Mouse (Mus musculus) heart, adult 2 months (tissue): Measurements from ENCODE around the gene Tmem181a. TPM values are rescaled to one million over a fixed set of nuclear protein-coding genes. Genes with fewer than 3 reads are reported as not detected.
"Not testable (repeated sequence)": the region's sequence is repeated elsewhere in the genome, so short reads cannot be mapped to it uniquely, and the experiment has no call there.

ENCODE experiments used
- DNase-seq, 2 experiments: peaks; one replicate each; pipeline ENCODE4 v3.0.0; 2021
- H3K27ac ChIP-seq: fragments of 200-600 bp; 2 replicates; pipeline ENCODE4 v1.8.1; 2022
- H3K27me3 ChIP-seq: fragments of 200-500 bp; 2 replicates; pipeline ENCODE4 v1.6.1; 2012; ENCODE audit warnings: mild to moderate bottlenecking, low read length, inconsistent platforms, mixed read lengths; ENCODE audit not compliant: control insufficient read depth, insufficient read depth
- H3K36me3 ChIP-seq: fragments of 200-500 bp; 2 replicates; pipeline ENCODE4 v1.6.1; 2012; ENCODE audit warnings: low read length, inconsistent platforms; ENCODE audit not compliant: control insufficient read depth, insufficient read depth
- H3K4me1 ChIP-seq: fragments of 200-500 bp; 2 replicates; pipeline ENCODE4 v1.6.1; 2011; ENCODE audit warnings: low read length; ENCODE audit not compliant: control insufficient read depth, insufficient read depth
- H3K4me3 ChIP-seq: fragments of 200-600 bp; 2 replicates; pipeline ENCODE4 v1.8.1; 2022
- H3K79me2 ChIP-seq: fragments of 200-500 bp; replicated peaks from 2 replicates; pipeline ENCODE4 v1.6.1; 2012; ENCODE audit warnings: mild to moderate bottlenecking, inconsistent platforms, low read length, moderate library complexity, mixed read lengths; ENCODE audit not compliant: control insufficient read depth, insufficient read depth
- H3K9ac ChIP-seq: fragments of 200-500 bp; 2 replicates; pipeline ENCODE4 v1.6.1; 2012; ENCODE audit warnings: low read depth, mild to moderate bottlenecking, control low read depth, inconsistent platforms, low read length, mixed read lengths
- WGBS: fragments of 180-500 bp; shearing (Covaris S2); methylation state at CpG from one replicate; pipeline ENCODE4 v1.1.7; 2018; 5-methylcytosine and 5-hydroxymethylcytosine counted together
- intact Hi-C: fragments of 180-260 bp; cut with DNase I; formaldehyde crosslinking; loops from one replicate; pipeline ENCODE4 v1.15.1; 2025
- polyA plus RNA-seq: library from polyadenylated mRNA; depleted of rRNA; stranded (reverse); fragments of >200 nt; gene quantifications from 2 replicates; pipeline ENCODE4 v1.2.3, GENCODE M21; 2012
- total RNA-seq, 2 experiments: library from RNA; stranded (reverse); gene quantifications; 2 replicates each; pipeline ENCODE4 v1.2.3; 2021

The Tmem181a gene
- total and polyA plus RNA-seq, 3 experiments = 7.0 to 10.2 (median 8.1) TPM

GRCm38 (mm10) chr17:6297060-6297795 is 40.6 kb downstream of the Tmem181a start:
- H3K9ac ChIP-seq, H3K79me2 ChIP-seq, intact Hi-C loops, H3K27ac ChIP-seq, DNase-seq, H3K36me3 ChIP-seq, H3K4me1 ChIP-seq, H3K27me3 ChIP-seq, H3K4me3 ChIP-seq: not testable (repeated sequence)
- WGBS = 89% methylated on average over 9 of the region's 15 CpGs

DNA sequence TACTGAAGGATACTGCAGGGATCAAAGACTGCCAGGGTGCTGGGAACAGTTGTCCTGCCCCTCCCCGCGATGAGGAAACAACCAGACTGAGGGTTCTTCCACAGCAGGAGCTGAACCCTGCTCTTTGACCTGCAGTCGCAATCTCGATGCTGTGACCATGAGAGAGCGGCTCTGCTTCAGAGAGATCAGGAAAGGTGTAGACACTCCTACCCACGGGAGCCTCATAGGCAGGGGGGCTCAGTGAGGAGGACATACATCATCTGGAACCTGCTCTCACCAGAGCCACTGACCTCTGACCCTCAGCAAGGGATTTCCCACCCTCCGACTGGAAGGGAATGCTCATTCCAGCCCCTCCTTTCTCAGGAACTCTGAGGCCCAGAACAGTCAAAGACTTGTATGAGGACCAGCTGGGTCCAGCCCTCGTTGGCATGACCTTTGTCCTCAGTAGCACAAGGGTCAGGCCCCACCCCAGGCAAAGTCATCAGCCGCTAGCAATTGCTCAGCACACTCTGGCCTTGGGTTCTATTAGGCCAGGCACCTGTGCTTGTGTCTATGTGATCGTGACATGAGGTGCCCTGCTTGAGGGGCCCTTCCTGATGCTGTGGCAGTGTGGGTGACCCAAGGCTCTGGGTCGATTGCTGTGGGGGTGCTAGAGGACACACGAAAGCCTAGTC is 43.7 kb downstream of the Tmem181a start:
- not testable (repeated sequence) for H3K4me1 ChIP-seq, H3K27ac ChIP-seq
- WGBS = 89% methylated on average over 8 of the region's 12 CpGs

GRCm38 (mm10) chr17:6304891-6305290 is 48.2 kb downstream of the Tmem181a start:
- DNase-seq, H3K36me3 ChIP-seq, H3K4me1 ChIP-seq, H3K9ac ChIP-seq, intact Hi-C loops, H3K27ac ChIP-seq, H3K27me3 ChIP-seq, H3K79me2 ChIP-seq, H3K4me3 ChIP-seq: not testable (repeated sequence)
- 93% methylated on average over 5 of the region's 6 CpGs for WGBS

More for the DNA sequence above, 43.7 kb downstream of the Tmem181a start:
- H3K36me3 ChIP-seq, H3K4me3 ChIP-seq, H3K9ac ChIP-seq, intact Hi-C loops, H3K79me2 ChIP-seq, H3K27me3 ChIP-seq, DNase-seq: not testable (repeated sequence)

DNA sequence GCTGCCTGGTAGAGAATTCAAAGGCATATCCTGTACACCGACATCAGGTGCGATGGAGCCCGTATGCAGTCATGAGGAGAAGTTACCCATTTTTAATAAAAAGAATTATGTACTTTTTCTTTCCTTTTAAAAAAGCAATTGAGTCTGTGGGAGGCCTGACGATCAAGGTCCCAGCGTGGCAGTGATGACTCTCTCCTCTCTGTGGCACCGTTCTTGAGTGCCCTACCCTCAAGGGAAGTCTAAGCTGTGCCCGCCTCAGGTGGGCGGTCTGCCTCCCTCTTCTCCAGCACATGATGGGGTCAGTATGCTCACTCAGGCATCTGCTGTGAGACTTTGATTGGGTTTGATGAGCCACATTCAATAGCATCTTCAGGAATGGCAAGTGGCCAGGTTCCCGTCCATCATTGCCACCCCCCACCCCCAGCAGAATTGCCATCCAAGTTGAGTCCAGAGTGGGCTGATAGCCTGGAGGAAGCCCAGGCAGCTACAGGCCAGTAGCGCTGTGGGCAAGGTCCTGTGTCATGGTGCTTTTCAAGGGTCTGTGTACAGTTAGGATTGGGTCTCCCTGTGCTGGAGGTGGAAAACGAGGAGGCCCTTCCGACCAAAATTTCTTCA is 49.1 kb downstream of the Tmem181a start:
- H3K36me3 ChIP-seq, H3K4me1 ChIP-seq, H3K27me3 ChIP-seq, H3K79me2 ChIP-seq, DNase-seq, intact Hi-C loops, H3K9ac ChIP-seq, H3K4me3 ChIP-seq, H3K27ac ChIP-seq: not testable (repeated sequence)
- 90% methylated on average over 12 of the region's 12 CpGs for WGBS

- H3K9ac ChIP-seq, H3K27me3 ChIP-seq, H3K36me3 ChIP-seq, intact Hi-C loops, H3K79me2 ChIP-seq, DNase-seq, H3K4me3 ChIP-seq, H3K27ac ChIP-seq, H3K4me1 ChIP-seq: not testable (repeated sequence)
- WGBS = 92% methylated on average over 11 of the region's 13 CpGs
These were observed 49.8 kb downstream of the Tmem181a start for GRCm38 (mm10) chr17:6306503-6306902.

DNA sequence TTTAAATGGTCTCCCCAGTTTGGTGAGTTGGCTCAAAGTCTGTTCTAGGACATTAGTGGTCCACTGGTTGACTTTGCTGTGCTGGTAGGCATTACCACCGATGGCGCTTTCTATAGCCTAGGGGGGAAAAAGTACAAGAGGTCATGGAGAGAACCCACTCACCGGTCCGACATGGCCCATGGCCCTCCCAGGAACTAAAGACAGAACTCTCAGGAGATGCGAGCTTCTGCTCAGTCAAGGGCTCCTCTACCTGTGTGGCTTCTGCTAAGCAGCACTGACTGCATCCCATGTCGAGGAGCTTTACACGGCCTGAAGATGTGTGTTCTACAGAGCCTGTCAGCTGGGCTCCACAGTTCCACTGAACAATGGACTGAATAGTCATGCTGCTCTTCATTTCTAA is 55.1 kb downstream of the Tmem181a start:
- H3K27me3 ChIP-seq, intact Hi-C loops, DNase-seq, H3K36me3 ChIP-seq, H3K4me1 ChIP-seq, H3K27ac ChIP-seq, H3K79me2 ChIP-seq, H3K4me3 ChIP-seq, H3K9ac ChIP-seq: not testable (repeated sequence)
- 98% methylated on average over 7 of the region's 7 CpGs for WGBS

GRCm38 (mm10) chr17:6312755-6313154 is 56.1 kb downstream of the Tmem181a start:
- H3K27me3 ChIP-seq, H3K36me3 ChIP-seq, H3K9ac ChIP-seq, intact Hi-C loops, DNase-seq, H3K4me3 ChIP-seq, H3K79me2 ChIP-seq, H3K27ac ChIP-seq, H3K4me1 ChIP-seq: not testable (repeated sequence)
- 74% methylated on average over 3 of the region's 3 CpGs for WGBS

- H3K79me2 ChIP-seq, H3K9ac ChIP-seq, H3K4me3 ChIP-seq, intact Hi-C loops, H3K36me3 ChIP-seq, H3K27me3 ChIP-seq, H3K27ac ChIP-seq, H3K4me1 ChIP-seq: not testable (repeated sequence)
- 82% methylated on average over 2 of the region's 3 CpGs for WGBS
- peak in 1 of 2 experiments; percentile 10 for DNase-seq
These were observed 57.8 kb downstream of the Tmem181a start for GRCm38 (mm10) chr17:6314493-6314892.

DNA sequence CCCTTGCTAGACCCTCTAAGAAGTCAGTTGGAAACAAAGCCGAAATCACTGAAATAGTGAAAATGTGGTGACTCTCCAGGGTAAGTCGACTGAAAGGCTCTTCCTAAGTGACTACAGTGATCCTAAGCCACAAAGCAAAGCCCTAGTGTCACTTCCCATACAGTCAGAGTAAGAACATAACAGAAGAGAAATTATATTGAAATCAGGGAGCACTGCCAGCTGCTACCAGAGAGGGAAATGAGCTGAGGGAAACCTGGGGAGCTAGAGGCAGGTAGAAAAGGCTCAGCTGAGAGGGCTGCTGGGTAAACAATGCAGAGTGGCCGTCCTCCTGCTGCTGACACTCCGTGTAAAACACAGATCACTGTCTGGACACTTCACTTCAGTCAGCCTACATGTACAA is 59.0 kb downstream of the Tmem181a start:
- H3K27me3 ChIP-seq, H3K27ac ChIP-seq, H3K79me2 ChIP-seq, H3K4me1 ChIP-seq, H3K4me3 ChIP-seq, intact Hi-C loops, H3K36me3 ChIP-seq, DNase-seq, H3K9ac ChIP-seq: not testable (repeated sequence)
- WGBS = 26% methylated on average over 3 of the region's 4 CpGs
